Mouse (Mus musculus): ENCODE results near the gene Rpusd3. TPM values are rescaled to one million over a fixed set of nuclear protein-coding genes. Genes with fewer than 3 reads are reported as not detected.

Rpusd3 gene
- polyA plus RNA-seq, 1 experiment from 2014 or later = 22.2 TPM

- whole genome bisulfite sequencing (ENCODE audit: insufficient replicate concordance) = 58% methylated on average over 3 of the region's 3 CpGs
Measured at GRCm38 (mm10) chr6:113427397-113427796, 8.3 kb upstream of the Rpusd3 start.

GRCm38 (mm10) chr6:113426696-113427095 lies 7.6 kb upstream of the Rpusd3 start:
- ATAC-seq = no peak
- Histone ChIP-seq H3K4me1 (no peaks in the 10 kb centered on the region), H3K27me3 (replicated peaks) (no peaks in the 10 kb centered on the region), H3K36me3 (no peaks in the 10 kb centered on the region), H3K4me2 (no peak overlapping the region), H3K9ac (no peak overlapping the region), H3K4me3 (no peak overlapping the region), H3K9me3 (replicated peaks) (0 out of 2 replicates have a peak, but pooled peaks cover 5% of the 10 kb centered on the region), H3K27ac (no peak overlapping the region)
- WGBS (ENCODE audit: insufficient replicate concordance) = 82% methylated on average over 4 of the region's 4 CpGs

More at GRCm38 (mm10) chr6:113427397-113427796, 8.3 kb upstream of the Rpusd3 start:
- Histone ChIP-seq H3K36me3 (no peaks in the 10 kb centered on the region), H3K4me2 (no peak overlapping the region), H3K9ac (no peak overlapping the region), H3K9me3 (replicated peaks) (0 out of 2 replicates have a peak, but pooled peaks cover 5% of the 10 kb centered on the region), H3K27ac (no peak overlapping the region), H3K4me3 (no peak overlapping the region), H3K4me1 (no peaks in the 10 kb centered on the region), H3K27me3 (replicated peaks) (no peaks in the 10 kb centered on the region)
- ATAC-seq = no peak

- no peaks in the 10 kb centered on the region for H3K27me3 ChIP-seq (replicated peaks)
- H3K4me1 ChIP-seq = peaks cover 14% of the 10 kb centered on the region
- 0 out of 2 replicates have a peak, but pooled peaks cover 5% of the 10 kb centered on the region for H3K9me3 ChIP-seq (replicated peaks)
- 72% methylated on average over 7 of the region's 7 CpGs for WGBS (ENCODE audit: insufficient replicate concordance)
- no peak overlapping the region for H3K27ac ChIP-seq
- no peak overlapping the region for H3K4me2 ChIP-seq
- no peak overlapping the region for H3K9ac ChIP-seq
- no peak overlapping the region for H3K4me3 ChIP-seq
- no peak for ATAC-seq
- no peaks in the 10 kb centered on the region for H3K36me3 ChIP-seq
Measured at GRCm38 (mm10) chr6:113424187-113424586, 5.0 kb upstream of the Rpusd3 start.

DNA sequence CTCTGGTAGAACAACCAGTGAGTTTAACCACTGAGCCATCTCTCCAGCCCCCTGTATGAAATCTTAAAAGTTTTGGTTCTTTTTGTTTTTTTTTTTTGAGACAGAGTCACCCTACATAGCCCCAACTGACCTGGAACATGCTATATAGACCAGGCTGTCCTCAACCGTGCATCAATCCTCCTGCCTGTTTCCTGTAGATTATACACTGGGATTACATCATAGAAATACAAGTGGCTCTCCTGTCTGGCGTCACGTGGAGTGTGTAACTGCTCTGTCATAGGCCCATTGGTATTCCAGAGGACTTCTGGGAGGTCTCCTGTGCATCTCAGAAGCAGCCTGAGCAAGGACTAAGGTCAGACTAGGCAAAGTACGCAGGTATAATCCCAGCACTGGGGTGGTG lies 3.9 kb upstream of the Rpusd3 start:
- Histone ChIP-seq H3K9ac (no peak overlapping the region), H3K36me3 (no peaks in the 10 kb centered on the region), H3K27ac (no peak overlapping the region), H3K27me3 (replicated peaks) (no peaks in the 10 kb centered on the region), H3K4me2 (no peak overlapping the region), H3K4me1 (peaks cover 21% of the 10 kb centered on the region), H3K9me3 (replicated peaks) (0 out of 2 replicates have a peak, but pooled peaks cover 5% of the 10 kb centered on the region), H3K4me3 (no peak overlapping the region)
- ATAC-seq = no peak
- WGBS (ENCODE audit: insufficient replicate concordance) = 33% methylated on average over 4 of the region's 4 CpGs

- Histone ChIP-seq H3K4me3 (peak overlapping the region; percentile 64), H3K36me3 (peaks cover 23% of the 10 kb centered on the region), H3K27me3 (replicated peaks) (no peaks in the 10 kb centered on the region), H3K4me1 (peaks cover 26% of the 10 kb centered on the region), H3K9ac (peak overlapping the region; percentile 75), H3K4me2 (peak overlapping the region; percentile 86), H3K9me3 (replicated peaks) (no peaks in the 10 kb centered on the region), H3K27ac (peak overlapping the region; percentile 20; the same call in 1 of the 2 replicates)
- 13% methylated on average over 16 of the region's 16 CpGs for WGBS (ENCODE audit: insufficient replicate concordance)
- ATAC-seq = peak; percentile 71
Measured at GRCm38 (mm10) chr6:113418441-113419198, 520 bp downstream of the Rpusd3 start.

- 83% methylated on average over 5 of the region's 5 CpGs for WGBS (ENCODE audit: insufficient replicate concordance)
- peaks cover 26% of the 10 kb centered on the region for H3K4me1 ChIP-seq
- ATAC-seq = no peak
- H3K27ac ChIP-seq = no peak overlapping the region
- H3K4me3 ChIP-seq = no peak overlapping the region
- H3K9ac ChIP-seq = no peak overlapping the region
- peaks cover 23% of the 10 kb centered on the region for H3K36me3 ChIP-seq
- no peaks in the 10 kb centered on the region for H3K9me3 ChIP-seq (replicated peaks)
- H3K4me2 ChIP-seq = no peak overlapping the region
- no peaks in the 10 kb centered on the region for H3K27me3 ChIP-seq (replicated peaks)
Measured at GRCm38 (mm10) chr6:113416416-113416815, 2.7 kb downstream of the Rpusd3 start.

- no peak for ATAC-seq
Measured at GRCm38 (mm10) chr6:113410001-113410400, 9.1 kb downstream of the Rpusd3 start.

GRCm38 (mm10) chr6:113406683-113407082 lies 12.5 kb downstream of the Rpusd3 start:
- Histone ChIP-seq H3K9me3 (replicated peaks) (no peaks in the 10 kb centered on the region), H3K36me3 (peaks cover 19% of the 10 kb centered on the region), H3K4me3 (no peak overlapping the region), H3K27ac (no peak overlapping the region), H3K4me1 (peaks cover 3% of the 10 kb centered on the region; the same call in 1 of the 2 replicates), H3K9ac (no peak overlapping the region), H3K27me3 (replicated peaks) (no peaks in the 10 kb centered on the region), H3K4me2 (no peak overlapping the region)
- 71% methylated on average over 9 of the region's 9 CpGs for WGBS (ENCODE audit: insufficient replicate concordance)
- no peak for ATAC-seq

More at GRCm38 (mm10) chr6:113410001-113410400, 9.1 kb downstream of the Rpusd3 start:
- no peak overlapping the region for H3K27ac ChIP-seq
- peaks cover 23% of the 10 kb centered on the region for H3K36me3 ChIP-seq
- peaks cover under 1% of the 10 kb centered on the region; the same call in 1 of the 2 replicates for H3K4me1 ChIP-seq
- 58% methylated on average over 1 of the region's 1 CpGs for WGBS (ENCODE audit: insufficient replicate concordance)
- H3K4me2 ChIP-seq = no peak overlapping the region
- H3K9ac ChIP-seq = no peak overlapping the region
- H3K9me3 ChIP-seq (replicated peaks) = no peaks in the 10 kb centered on the region
- H3K4me3 ChIP-seq = no peak overlapping the region
- no peaks in the 10 kb centered on the region for H3K27me3 ChIP-seq (replicated peaks)

DNA sequence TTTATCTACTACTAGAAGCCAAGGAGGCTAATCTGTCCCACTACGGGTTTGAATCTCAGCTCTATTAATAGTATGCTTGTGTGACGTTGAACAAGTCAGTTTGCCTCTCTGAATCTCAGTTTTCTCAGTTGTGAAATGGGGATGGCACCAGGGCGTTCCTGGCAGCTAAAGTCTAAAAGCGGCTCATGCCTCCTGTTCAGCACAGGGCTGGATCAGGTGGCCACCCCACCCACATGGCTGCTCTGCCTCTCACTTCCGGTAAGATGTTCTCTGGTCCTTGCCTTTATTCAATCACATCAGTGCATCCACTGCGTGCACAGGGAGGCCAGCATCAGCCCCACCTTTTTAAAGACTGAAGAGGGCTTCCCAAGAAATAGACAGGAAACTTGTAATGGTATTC lies 13.7 kb downstream of the Rpusd3 start:
- H3K4me2 ChIP-seq = no peak overlapping the region
- WGBS (ENCODE audit: insufficient replicate concordance) = 65% methylated on average over 6 of the region's 6 CpGs
- no peaks in the 10 kb centered on the region for H3K9me3 ChIP-seq (replicated peaks)
- peaks cover 19% of the 10 kb centered on the region for H3K36me3 ChIP-seq
- no peak for ATAC-seq
- no peaks in the 10 kb centered on the region for H3K27me3 ChIP-seq (replicated peaks)
- no peak overlapping the region for H3K27ac ChIP-seq
- H3K9ac ChIP-seq = no peak overlapping the region
- peaks cover 3% of the 10 kb centered on the region; the same call in 1 of the 2 replicates for H3K4me1 ChIP-seq
- no peak overlapping the region for H3K4me3 ChIP-seq

GRCm38 (mm10) chr6:113404649-113405448 lies 14.3 kb downstream of the Rpusd3 start:
- WGBS (ENCODE audit: insufficient replicate concordance) = 72% methylated on average over 12 of the region's 12 CpGs
- no peak overlapping the region for H3K27ac ChIP-seq
- peaks cover 20% of the 10 kb centered on the region for H3K36me3 ChIP-seq
- H3K4me1 ChIP-seq = peaks cover 3% of the 10 kb centered on the region; the same call in 1 of the 2 replicates
- no peak overlapping the region for H3K9ac ChIP-seq
- no peak overlapping the region for H3K4me2 ChIP-seq
- H3K9me3 ChIP-seq (replicated peaks) = no peaks in the 10 kb centered on the region
- no peaks in the 10 kb centered on the region for H3K27me3 ChIP-seq (replicated peaks)
- H3K4me3 ChIP-seq = no peak overlapping the region
- ATAC-seq = 0 out of 2 replicates have a peak, but pooled peaks have one; percentile 25

DNA sequence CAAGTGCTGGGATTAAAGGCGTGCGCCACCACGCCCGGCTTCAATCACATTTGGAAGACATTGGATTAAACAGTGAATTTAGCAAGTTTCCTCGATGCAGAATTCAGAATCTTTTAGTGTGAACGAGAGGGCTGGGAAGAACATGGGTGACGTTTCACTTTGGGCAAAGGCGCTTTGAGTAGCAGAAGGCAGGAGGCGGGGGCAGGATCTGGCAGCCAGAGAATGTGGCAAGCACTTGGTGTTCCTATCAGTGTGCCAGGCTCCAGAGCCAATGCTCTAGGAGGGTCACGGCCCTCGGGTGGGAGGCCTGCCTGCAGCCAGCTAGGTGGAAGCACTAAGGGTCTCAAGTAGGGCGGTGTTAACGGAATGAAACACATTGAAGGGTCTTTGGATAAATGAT lies 17.0 kb downstream of the Rpusd3 start:
- H3K9me3 ChIP-seq (replicated peaks) = no peaks in the 10 kb centered on the region
- ATAC-seq = no peak
- no peaks in the 10 kb centered on the region for H3K27me3 ChIP-seq (replicated peaks)
- WGBS (ENCODE audit: insufficient replicate concordance) = 84% methylated on average over 13 of the region's 13 CpGs
- H3K9ac ChIP-seq = no peak overlapping the region
- H3K36me3 ChIP-seq = peaks cover 16% of the 10 kb centered on the region; the same call in 1 of the 2 replicates
- peaks cover 3% of the 10 kb centered on the region; the same call in 1 of the 2 replicates for H3K4me1 ChIP-seq
- no peak overlapping the region for H3K27ac ChIP-seq
- H3K4me2 ChIP-seq = no peak overlapping the region
- H3K4me3 ChIP-seq = no peak overlapping the region
